Mouse (Mus musculus) CH12.LX (cell line): ENCODE measurements around the gene Gbe1. TPM values are rescaled to one million over a fixed set of nuclear protein-coding genes. Genes with fewer than 3 reads are reported as not detected.

Experiments used
- DNase-seq: peaks from one replicate; pipeline ENCODE4 v3.0.0-alpha.2; 2013; ENCODE audit errors: extremely low read depth
- H3K27ac ChIP-seq: 2 replicates; pipeline ENCODE4 v1.5.1; 2012; ENCODE audit warnings: low read depth, mild to moderate bottlenecking, control low read depth, moderate library complexity; ENCODE audit not compliant: insufficient read depth
- H3K27me3 ChIP-seq: replicated peaks from 2 replicates; pipeline ENCODE3; 2012; ENCODE audit warnings: inconsistent platforms
- H3K36me3 ChIP-seq, 2 experiments: replicated peaks in 1 of 2; 2 replicates each; pipeline versions ENCODE3 to v1.6.1; 2012; ENCODE audit warnings: inconsistent platforms in 1 of 2, low read length in 1 of 2, mild to moderate bottlenecking in 1 of 2, mixed read lengths in 1 of 2, moderate library complexity in 1 of 2; ENCODE audit not compliant: control insufficient read depth in 1 of 2, insufficient read depth in 1 of 2
- H3K4me1 ChIP-seq, 2 experiments: 2 replicates each; pipeline ENCODE4 v1.6.1; 2012; ENCODE audit warnings: inconsistent platforms in 1 of 2, moderate library complexity in 1 of 2; ENCODE audit not compliant: insufficient read depth in 2 of 2, control insufficient read depth in 1 of 2
- H3K4me2 ChIP-seq: 2 replicates; pipeline ENCODE4 v1.6.1; 2012; ENCODE audit warnings: low read depth, mild to moderate bottlenecking, control low read depth; ENCODE audit not compliant: poor library complexity, insufficient read depth, severe bottlenecking
- H3K4me3 ChIP-seq, 3 experiments: fragments of 150-350 bp in 1 of 3; sonication (generic) in 1 of 3; replicated peaks in 1 of 3; 2 replicates each; pipeline versions ENCODE3 to v1.5.1; 2011 to 2012; ENCODE audit warnings: low read depth in 2 of 3, low read length in 2 of 3, mild to moderate bottlenecking in 2 of 3, moderate library complexity in 2 of 3, control low read depth in 1 of 3, improper control_type of control experiment in 1 of 3, inconsistent platforms in 1 of 3, mixed read lengths in 1 of 3; ENCODE audit not compliant: poor library complexity in 1 of 3
- H3K79me2 ChIP-seq: replicated peaks from 2 replicates; pipeline ENCODE4 v1.6.1; 2012; ENCODE audit warnings: mild to moderate bottlenecking, moderate library complexity; ENCODE audit not compliant: control insufficient read depth, poor library complexity, insufficient read depth, severe bottlenecking; ENCODE audit errors: extremely low read depth
- H3K9ac ChIP-seq: 2 replicates; pipeline ENCODE4 v1.6.1; 2012; ENCODE audit warnings: low read depth, mild to moderate bottlenecking, control low read depth, moderate library complexity; ENCODE audit not compliant: insufficient read depth
- H3K9me3 ChIP-seq: replicated peaks from 2 replicates; pipeline ENCODE3; 2012; ENCODE audit warnings: low read length, inconsistent platforms, mixed read lengths
- CHD1 ChIP-seq: IDR thresholded peaks from 2 replicates; pipeline ENCODE4 v1.6.1; 2012; ENCODE audit warnings: low read depth, low read length, improper control_type of control experiment, inconsistent platforms
- E2F4 ChIP-seq: IDR thresholded peaks from 2 replicates; pipeline ENCODE4 v1.6.1; 2011; ENCODE audit warnings: low read depth, low read length, improper control_type of control experiment; ENCODE audit not compliant: insufficient replicate concordance
- ELF1 ChIP-seq: IDR thresholded peaks from 2 replicates; pipeline ENCODE4 v1.6.1; 2014; ENCODE audit warnings: low read depth, mild to moderate bottlenecking, inconsistent platforms, low read length, improper control_type of control experiment
- EP300 ChIP-seq: IDR thresholded peaks from 2 replicates; pipeline ENCODE4 v1.6.1; 2011; ENCODE audit warnings: low read length, improper control_type of control experiment
- ETS1 ChIP-seq: conservative IDR thresholded peaks from 2 replicates; pipeline ENCODE4 v1.6.1; 2012; ENCODE audit warnings: low read depth, mild to moderate bottlenecking, inconsistent platforms, low read length, improper control_type of control experiment, moderate library complexity
- GABPA ChIP-seq: IDR thresholded peaks from 2 replicates; pipeline ENCODE4 v1.6.1; 2012; ENCODE audit warnings: low read depth, low read length, improper control_type of control experiment, inconsistent platforms; ENCODE audit not compliant: insufficient replicate concordance
- HCFC1 ChIP-seq: IDR thresholded peaks from 2 replicates; pipeline ENCODE4 v1.6.1; 2012; ENCODE audit warnings: low read depth, mild to moderate bottlenecking, inconsistent platforms, low read length, improper control_type of control experiment
- IRF4 ChIP-seq: IDR thresholded peaks from 2 replicates; pipeline ENCODE4 v1.6.1; 2014; ENCODE audit warnings: low read depth, mild to moderate bottlenecking, inconsistent platforms, low read length, improper control_type of control experiment
- JUN ChIP-seq: IDR thresholded peaks from 2 replicates; pipeline ENCODE4 v1.6.1; 2011; ENCODE audit warnings: low read depth, mild to moderate bottlenecking, low read length, improper control_type of control experiment, moderate library complexity; ENCODE audit not compliant: insufficient read depth
- KAT2A ChIP-seq: IDR thresholded peaks from 2 replicates; pipeline ENCODE4 v1.6.1; 2012; ENCODE audit warnings: low read length, improper control_type of control experiment, inconsistent platforms; ENCODE audit not compliant: insufficient replicate concordance
- MAX ChIP-seq: IDR thresholded peaks from 2 replicates; pipeline ENCODE4 v1.6.1; 2011; ENCODE audit warnings: low read length, improper control_type of control experiment
- MXI1 ChIP-seq: IDR thresholded peaks from 2 replicates; pipeline ENCODE4 v1.6.1; 2011; ENCODE audit warnings: mild to moderate bottlenecking, low read depth, low read length, improper control_type of control experiment
- MYC ChIP-seq: IDR thresholded peaks from 2 replicates; pipeline ENCODE4 v1.6.1; 2011; ENCODE audit warnings: low read depth, mild to moderate bottlenecking, improper control_type of control experiment, low read length
- NELFE ChIP-seq: IDR thresholded peaks from 2 replicates; pipeline ENCODE4 v1.6.1; 2011; ENCODE audit warnings: low read depth, low read length, improper control_type of control experiment
- NRF1 ChIP-seq: IDR thresholded peaks from 2 replicates; pipeline ENCODE4 v1.6.1; 2014; ENCODE audit warnings: low read depth, mild to moderate bottlenecking, inconsistent platforms, low read length, improper control_type of control experiment, moderate library complexity
- PAX5 ChIP-seq: IDR thresholded peaks from 2 replicates; pipeline ENCODE4 v1.6.1; 2012; ENCODE audit warnings: low read length, inconsistent platforms, mixed read lengths
- RAD21 ChIP-seq: IDR thresholded peaks from 2 replicates; pipeline ENCODE4 v1.6.1; 2011; ENCODE audit warnings: low read depth, mild to moderate bottlenecking, low read length, improper control_type of control experiment, moderate library complexity
- RCOR1 ChIP-seq: conservative IDR thresholded peaks from 2 replicates; pipeline ENCODE4 v1.6.1; 2012; ENCODE audit warnings: low read depth, mild to moderate bottlenecking, inconsistent platforms, low read length, improper control_type of control experiment
- SMC3 ChIP-seq: IDR thresholded peaks from 2 replicates; pipeline ENCODE4 v1.6.1; 2011; ENCODE audit warnings: low read depth, low read length, improper control_type of control experiment
- UBTF ChIP-seq: IDR thresholded peaks from 2 replicates; pipeline ENCODE4 v1.6.1; 2012; ENCODE audit warnings: low read depth, mild to moderate bottlenecking, inconsistent platforms, low read length, improper control_type of control experiment, moderate library complexity
- USF1 ChIP-seq: IDR thresholded peaks from 2 replicates; pipeline ENCODE4 v1.6.1; 2014; ENCODE audit warnings: low read depth, mild to moderate bottlenecking, inconsistent platforms, low read length, improper control_type of control experiment
- USF2 ChIP-seq: conservative IDR thresholded peaks from 2 replicates; pipeline ENCODE4 v1.6.1; 2011; ENCODE audit warnings: low read depth, low read length, improper control_type of control experiment
- dilution Hi-C: fragments of 300-500 bp; cut with MboI; formaldehyde crosslinking; loops from 2 replicates; pipeline ENCODE4 v1.14.3; 2020; ENCODE audit warnings: low sequenced_read_pairs; ENCODE audit not compliant: extremely low pct_unique_long_range_greater_than_20kb, extremely low pct_ligation_motif_present
- in situ Hi-C: fragments of 300-500 bp; cut with MboI; formaldehyde crosslinking; loops from 3 replicates; pipeline ENCODE4 v1.14.3; 2019; ENCODE audit warnings: low sequenced_read_pairs, low pct_ligation_motif_present, low pct_unique_long_range_greater_than_20kb, mixed read lengths
- polyA plus RNA-seq: library from polyadenylated mRNA; unstranded; fragments of >175 nt; gene quantifications from 2 replicates; pipeline ENCODE4 v1.2.1, GENCODE M21; 2012; ENCODE audit warnings: low read depth; ENCODE audit not compliant: insufficient read length
- total RNA-seq, 2 experiments: library from RNA; depleted of rRNA; stranded (reverse); fragments of 300-350 nt in 1 of 2; fragments of >200 nt in 1 of 2; gene quantifications; 2 replicates each; pipeline ENCODE4 v1.2.3; 2012 to 2014

Gbe1 gene
- total and polyA plus RNA-seq, 3 experiments: not detected

DNA sequence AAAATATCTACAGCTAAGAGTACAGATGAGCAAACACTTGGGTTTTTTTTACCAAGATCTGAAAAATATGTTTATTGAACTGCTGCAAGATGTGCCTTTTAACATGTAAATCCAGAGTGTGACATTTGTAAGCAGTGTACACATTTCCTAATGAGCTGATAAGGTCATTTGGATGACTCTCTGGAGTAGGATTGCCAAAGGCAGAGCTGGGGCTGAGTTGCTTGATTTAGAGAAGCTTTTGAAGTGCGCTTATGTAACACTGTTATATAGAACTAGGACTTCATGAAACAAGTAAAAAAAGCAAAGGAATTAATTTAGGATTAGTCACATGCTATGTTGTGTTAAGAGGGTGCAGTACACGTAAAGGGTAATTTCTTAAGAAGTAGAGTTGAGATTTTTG, 221.5 kb downstream of the Gbe1 start:
- Histone ChIP-seq H3K36me3 (no peaks in the 10 kb centered on the region), H3K79me2 (no peaks in the 10 kb centered on the region; the same call in 1 of the 2 replicates), H3K9me3 (peaks cover 60% of the 10 kb centered on the region), H3K4me2 (no peak overlapping the region), H3K27ac (no peak overlapping the region), H3K4me1 (no peaks in the 10 kb centered on the region), H3K27me3 (no peaks in the 10 kb centered on the region), H3K4me3 (no peak overlapping the region), H3K9ac (no peak overlapping the region)
- dilution Hi-C loops (no loop called here), in situ Hi-C loops (no loop called here)
- no peak for DNase-seq
- TF ChIP-seq MXI1: no peak
- no peak for TF ChIP-seq KAT2A
- TF ChIP-seq NELFE: no peak
- no peak for TF ChIP-seq USF2
- no peak for TF ChIP-seq EP300
- no peak for TF ChIP-seq JUN
- no peak for TF ChIP-seq SMC3

GRCm38 (mm10) chr16:70550835-70551234, 237.1 kb downstream of the Gbe1 start:
- H3K9me3 ChIP-seq: peaks cover 25% of the 10 kb centered on the region
- no peak overlapping the region for H3K4me3 ChIP-seq
- H3K36me3 ChIP-seq: no peaks in the 10 kb centered on the region
- H3K4me2 ChIP-seq: no peak overlapping the region
- no peaks in the 10 kb centered on the region for H3K79me2 ChIP-seq
- H3K27me3 ChIP-seq: no peaks in the 10 kb centered on the region
- no peak for DNase-seq
- no peaks in the 10 kb centered on the region for H3K4me1 ChIP-seq
- in situ Hi-C loops (no loop called here), dilution Hi-C loops (no loop called here)
- no peak overlapping the region for H3K9ac ChIP-seq
- TF ChIP-seq ETS1 (no peak), SMC3 (no peak), MAX (no peak), RAD21 (no peak)
- no peak overlapping the region for H3K27ac ChIP-seq

DNA sequence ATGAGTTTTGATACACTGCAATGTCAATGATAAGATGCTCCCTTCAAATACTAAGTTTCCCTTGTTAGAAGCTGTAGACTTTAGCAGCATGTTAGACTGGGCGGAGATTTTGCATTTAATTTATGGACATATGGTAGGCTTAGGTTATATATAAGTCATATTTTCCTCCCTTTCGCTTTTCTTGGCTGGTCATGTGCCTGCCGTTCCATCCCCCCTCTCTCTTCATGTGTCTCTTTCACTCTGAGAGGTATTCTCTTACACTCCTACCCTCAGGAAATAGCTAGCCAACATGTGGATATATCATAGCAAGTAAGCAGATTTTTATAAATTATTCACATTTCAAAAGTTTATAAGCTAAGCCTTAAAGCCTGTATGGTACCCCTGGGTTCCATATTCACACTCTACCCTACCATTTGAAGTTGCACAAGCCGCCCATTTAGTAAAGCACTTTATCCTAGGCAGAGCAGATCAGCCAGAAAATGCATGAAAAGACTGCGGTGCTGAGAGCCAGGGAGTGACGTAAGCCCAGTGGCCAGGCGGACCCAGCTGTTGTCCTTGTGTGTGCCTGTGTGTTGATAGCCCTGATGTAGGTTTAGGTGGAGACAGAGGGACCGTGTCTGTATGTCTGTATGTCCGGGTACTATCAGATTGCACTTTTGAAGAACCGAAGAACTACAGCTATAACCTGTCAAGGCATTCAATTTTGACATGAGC, 248.0 kb downstream of the Gbe1 start:
- dilution Hi-C loops: no loop called here
- no peaks in the 10 kb centered on the region for H3K4me1 ChIP-seq
- H3K4me3 ChIP-seq: no peak overlapping the region
- no peaks in the 10 kb centered on the region for H3K27me3 ChIP-seq
- in situ Hi-C loops: no loop called here
- no peaks in the 10 kb centered on the region for H3K79me2 ChIP-seq
- no peak overlapping the region for H3K9ac ChIP-seq
- no peak for DNase-seq
- no peak overlapping the region for H3K4me2 ChIP-seq
- H3K36me3 ChIP-seq: no peaks in the 10 kb centered on the region
- H3K27ac ChIP-seq: no peak overlapping the region
- peaks cover 53% of the 10 kb centered on the region for H3K9me3 ChIP-seq
- TF ChIP-seq E2F4 (no peak), SMC3 (no peak), USF1 (no peak), NRF1 (no peak), CHD1 (no peak), HCFC1 (no peak), MAX (no peak), UBTF (no peak), IRF4 (no peak), RCOR1 (no peak), GABPA (no peak), ELF1 (no peak), MYC (no peak), USF2 (no peak), PAX5 (no peak)
- TF ChIP-seq, all 38 proteins: peak for 0
